Mouse (Mus musculus): ENCODE measurements around the gene Cyld. TPM values are rescaled to one million over a fixed set of nuclear protein-coding genes. Genes with fewer than 3 reads are reported as not detected.

Cyld gene
- total and polyA plus RNA-seq, 3 experiments: 20.2 to 29.4 (median 22.1) TPM

DNA sequence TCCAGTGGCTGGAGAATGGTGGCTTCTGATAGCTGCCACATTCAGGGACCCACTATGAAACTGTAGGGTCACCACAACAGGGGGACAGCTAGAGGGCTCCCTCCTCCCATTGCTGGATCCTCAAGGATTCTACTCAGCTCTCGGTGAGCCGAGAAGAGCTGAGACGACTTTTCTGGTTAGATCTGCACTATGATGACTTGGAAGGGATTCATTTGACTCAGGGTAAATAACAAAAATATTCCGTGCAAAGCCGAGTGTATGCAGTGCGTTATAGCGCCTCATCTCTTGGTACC, 97.7 kb downstream of the Cyld start:
- Histone ChIP-seq H3K27me3 (replicated peaks) (no peaks in the 10 kb centered on the region), H3K4me3 (replicated peaks in 1 of 3; ENCODE audit: low read depth in 2 of 3, low read length in 2 of 3, poor library complexity in 1 of 3) (no peak overlapping the region), H3K4me1 (ENCODE audit: control insufficient read depth in 1 of 2, insufficient read depth in 2 of 2) (peaks cover 0 to 12% of the 10 kb centered on the region in 2 experiments; a peak in 2 of 4 replicates), H3K27ac (ENCODE audit: insufficient read depth, low read depth) (no peak overlapping the region), H3K36me3 (replicated peaks in 1 of 2; ENCODE audit: control insufficient read depth in 1 of 2, insufficient read depth in 1 of 2, low read length in 1 of 2) (no peaks in the 10 kb centered on the region), H3K4me2 (ENCODE audit: insufficient read depth, low read depth, poor library complexity, severe bottlenecking) (no peak overlapping the region), H3K9ac (ENCODE audit: insufficient read depth, low read depth) (no peak overlapping the region), H3K79me2 (replicated peaks; ENCODE audit: control insufficient read depth, extremely low read depth, insufficient read depth, poor library complexity, severe bottlenecking) (no peaks in the 10 kb centered on the region), H3K9me3 (replicated peaks; ENCODE audit: low read length) (no peaks in the 10 kb centered on the region)
- dilution Hi-C loops (cut with MboI; ENCODE audit: extremely low pct_ligation_motif_present, extremely low pct_unique_long_range_greater_than_20kb, low sequenced_read_pairs) (no loop called here), in situ Hi-C loops (cut with MboI; ENCODE audit: low pct_ligation_motif_present, low pct_unique_long_range_greater_than_20kb, low sequenced_read_pairs) (no loop called here)
- no peak for DNase-seq (ENCODE audit: extremely low read depth)
- TF ChIP-seq SMC3 (IDR thresholded peaks at IDR 0.05; ENCODE audit: low read depth, low read length): no peak
- TF ChIP-seq POLR2AphosphoS2 (IDR thresholded peaks at IDR 0.05; ENCODE audit: low read depth, low read length): no peak
- no peak for TF ChIP-seq ZKSCAN1 (IDR thresholded peaks at IDR 0.05; ENCODE audit: borderline replicate concordance, low read depth, low read length)
- no peak for TF ChIP-seq MAX (IDR thresholded peaks at IDR 0.05; ENCODE audit: low read length)
- TF ChIP-seq E2F4 (IDR thresholded peaks at IDR 0.05; ENCODE audit: insufficient replicate concordance, low read depth, low read length): no peak
- no peak for TF ChIP-seq MYC (IDR thresholded peaks at IDR 0.05; ENCODE audit: low read depth, low read length)
- TF ChIP-seq NELFE (IDR thresholded peaks at IDR 0.05; ENCODE audit: low read depth, low read length): no peak
- no peak for TF ChIP-seq CHD2 (IDR thresholded peaks at IDR 0.05; ENCODE audit: low read length)
- TF ChIP-seq RCOR1 (conservative IDR thresholded peaks at IDR 0.05; ENCODE audit: low read depth, low read length): no peak
- no peak for TF ChIP-seq ELF1 (IDR thresholded peaks at IDR 0.05; ENCODE audit: low read depth, low read length)
- TF ChIP-seq ETS1 (conservative IDR thresholded peaks at IDR 0.05; ENCODE audit: low read depth, low read length): no peak
- TF ChIP-seq TBP (conservative IDR thresholded peaks at IDR 0.05; ENCODE audit: low read depth, low read length): no peak
- TF ChIP-seq MAFK (IDR thresholded peaks at IDR 0.05; ENCODE audit: insufficient replicate concordance, low read length): no peak
- TF ChIP-seq IRF4 (IDR thresholded peaks at IDR 0.05; ENCODE audit: low read depth, low read length): no peak
- no peak for TF ChIP-seq ZC3H11A (IDR thresholded peaks at IDR 0.05; ENCODE audit: low read depth, low read length)
- no peak for TF ChIP-seq KAT2A (IDR thresholded peaks at IDR 0.05; ENCODE audit: insufficient replicate concordance, low read length)
- TF ChIP-seq MEF2A (IDR thresholded peaks at IDR 0.05; ENCODE audit: borderline replicate concordance, low read depth, low read length): no peak
- no peak for TF ChIP-seq ZNF384 (IDR thresholded peaks at IDR 0.05; ENCODE audit: low read depth, low read length)
- TF ChIP-seq TCF12 (IDR thresholded peaks at IDR 0.05; ENCODE audit: low read depth, low read length): no peak
- TF ChIP-seq GABPA (IDR thresholded peaks at IDR 0.05; ENCODE audit: insufficient replicate concordance, low read depth, low read length): no peak

DNA sequence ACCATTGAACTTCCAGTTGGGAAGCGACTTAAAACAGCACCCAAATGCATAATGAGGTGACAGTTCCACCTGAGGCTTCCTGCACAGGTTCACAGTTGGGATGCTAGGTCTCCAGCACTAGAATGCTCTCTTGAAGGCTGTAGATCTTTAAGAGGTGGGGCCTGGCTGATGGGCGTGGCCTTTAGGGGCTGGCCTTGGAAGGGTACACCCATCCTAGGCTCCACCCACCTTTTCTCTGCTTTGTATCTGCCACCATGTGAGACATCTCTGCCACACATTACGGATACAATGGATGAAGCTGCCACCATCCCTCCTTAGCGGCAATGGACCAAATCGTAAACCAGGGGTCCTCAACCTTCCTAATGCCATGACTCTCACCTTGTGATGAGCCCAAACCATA, 99.1 kb downstream of the Cyld start:
- Histone ChIP-seq H3K4me3 (replicated peaks in 1 of 3; ENCODE audit: low read depth in 2 of 3, low read length in 2 of 3, poor library complexity in 1 of 3) (no peak overlapping the region), H3K4me2 (ENCODE audit: insufficient read depth, low read depth, poor library complexity, severe bottlenecking) (no peak overlapping the region), H3K27ac (ENCODE audit: insufficient read depth, low read depth) (no peak overlapping the region), H3K9ac (ENCODE audit: insufficient read depth, low read depth) (no peak overlapping the region), H3K79me2 (replicated peaks; ENCODE audit: control insufficient read depth, extremely low read depth, insufficient read depth, poor library complexity, severe bottlenecking) (no peaks in the 10 kb centered on the region), H3K4me1 (ENCODE audit: control insufficient read depth in 1 of 2, insufficient read depth in 2 of 2) (peaks cover 0 to 12% of the 10 kb centered on the region in 2 experiments; a peak in 2 of 4 replicates), H3K27me3 (replicated peaks) (no peaks in the 10 kb centered on the region), H3K36me3 (replicated peaks in 1 of 2; ENCODE audit: control insufficient read depth in 1 of 2, insufficient read depth in 1 of 2, low read length in 1 of 2) (no peaks in the 10 kb centered on the region), H3K9me3 (replicated peaks; ENCODE audit: low read length) (no peaks in the 10 kb centered on the region)
- TF ChIP-seq NRF1 (IDR thresholded peaks at IDR 0.05; ENCODE audit: low read depth, low read length) (no peak), E2F4 (IDR thresholded peaks at IDR 0.05; ENCODE audit: insufficient replicate concordance, low read depth, low read length) (no peak), MAX (IDR thresholded peaks at IDR 0.05; ENCODE audit: low read length) (no peak), EP300 (IDR thresholded peaks at IDR 0.05; ENCODE audit: low read length) (no peak), ZNF384 (IDR thresholded peaks at IDR 0.05; ENCODE audit: low read depth, low read length) (no peak), RAD21 (IDR thresholded peaks at IDR 0.05; ENCODE audit: low read depth, low read length) (no peak), HCFC1 (IDR thresholded peaks at IDR 0.05; ENCODE audit: low read depth, low read length) (no peak), SMC3 (IDR thresholded peaks at IDR 0.05; ENCODE audit: low read depth, low read length) (no peak)
- DNase-seq (ENCODE audit: extremely low read depth): peak; percentile 27
- dilution Hi-C loops (cut with MboI; ENCODE audit: extremely low pct_ligation_motif_present, extremely low pct_unique_long_range_greater_than_20kb, low sequenced_read_pairs): no loop called here
- in situ Hi-C loops (cut with MboI; ENCODE audit: low pct_ligation_motif_present, low pct_unique_long_range_greater_than_20kb, low sequenced_read_pairs): no loop called here

Measured in CH12.LX (cell line).